Mouse (Mus musculus) liver, postnatal 0 days (tissue): ENCODE data around the gene Tmem11.

Experiments used
- CTCF ChIP-seq: sonication (generic); IDR thresholded peaks from 2 replicates; pipeline ENCODE4 v1.5.1; 2016; ENCODE audit warnings: antibody characterized with exemption, low read depth
- EP300 ChIP-seq: IDR thresholded peaks from 2 replicates; pipeline ENCODE4 v1.6.1; 2016; ENCODE audit warnings: antibody characterized with exemption, low read depth, mild to moderate bottlenecking

- TF ChIP-seq CTCF (no peak), EP300 (no peak)
Observed at GRCm38 (mm10) chr11:60882386-60882785, 3.3 kb upstream of the Tmem11 start.
